Mouse (Mus musculus): Measurements from ENCODE around the gene Six2. TPM values are rescaled to one million over a fixed set of nuclear protein-coding genes. Genes with fewer than 3 reads are reported as not detected.
A peak's percentile ranks its signal among the peaks of the same experiment; 100 is the strongest.

The Six2 gene
- polyA plus RNA-seq, 1 experiment from 2014 or later: 24.5 TPM

DNA sequence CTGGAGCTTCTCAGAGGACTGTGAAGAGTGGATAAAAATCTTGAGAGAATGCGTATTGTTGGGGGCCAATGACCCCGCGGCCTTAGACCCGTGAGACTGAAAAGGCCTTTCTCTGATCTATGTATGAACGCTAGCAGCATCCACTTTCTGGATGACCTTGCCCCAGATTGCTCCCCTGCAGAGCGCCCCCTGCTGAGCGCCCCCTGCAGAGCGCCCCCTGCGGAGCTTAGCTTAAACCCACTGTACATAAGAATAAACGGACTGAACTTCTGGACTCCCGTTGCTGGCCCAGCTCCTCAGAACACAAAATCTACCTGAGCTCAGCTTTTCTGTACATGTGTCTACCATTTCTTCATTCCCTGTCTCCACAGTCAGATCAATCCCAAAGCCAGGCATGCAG lies 27.7 kb upstream of the Six2 start:
- H3K9me3 ChIP-seq (ENCODE audit: control insufficient read depth, low read length): no peaks in the 10 kb centered on the region
- no peak overlapping the region for H3K27ac ChIP-seq (ENCODE audit: low read depth, low read length)
- no peak overlapping the region for H3K9ac ChIP-seq (ENCODE audit: low read depth, low read length)
- no peak overlapping the region for H3K4me2 ChIP-seq (replicated peaks; ENCODE audit: low read depth, low read length)
- ATAC-seq (ENCODE audit: low FRiP score, low TSS enrichment): no peak
- 73% methylated on average over 11 of the region's 11 CpGs for WGBS
- no peaks in the 10 kb centered on the region for H3K27me3 ChIP-seq (ENCODE audit: control insufficient read depth, insufficient read depth, low read length)
- no peaks in the 10 kb centered on the region for H3K4me1 ChIP-seq (ENCODE audit: control insufficient read depth, insufficient read depth, low read length)
- no peaks in the 10 kb centered on the region for H3K36me3 ChIP-seq (ENCODE audit: control insufficient read depth, insufficient read depth, low read length)
- no peak overlapping the region for H3K4me3 ChIP-seq (ENCODE audit: low read length)

DNA sequence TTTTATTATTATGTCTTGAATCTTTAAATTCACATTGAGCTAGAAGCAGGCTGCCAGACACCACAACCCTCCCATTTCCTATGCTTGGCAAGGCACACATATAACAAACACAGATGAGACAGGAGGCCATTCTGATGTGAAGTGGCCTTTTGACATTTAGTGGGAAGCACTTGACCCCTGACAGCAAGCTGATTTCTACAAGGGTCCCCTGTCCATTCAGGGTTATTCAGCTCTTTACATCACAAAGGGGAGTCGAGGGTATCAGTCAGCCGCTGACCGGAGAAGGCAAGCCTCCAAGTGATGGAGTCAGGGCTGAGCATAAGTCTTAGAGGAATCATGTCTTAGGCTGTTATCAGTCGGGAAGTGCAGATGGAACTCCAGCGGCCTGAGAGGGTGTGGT lies 26.3 kb upstream of the Six2 start:
- 0 out of 2 replicates have a peak, but pooled peaks have one; percentile 15 for ATAC-seq (ENCODE audit: low FRiP score, low TSS enrichment)
- no peaks in the 10 kb centered on the region for H3K4me1 ChIP-seq (ENCODE audit: control insufficient read depth, insufficient read depth, low read length)
- no peak overlapping the region for H3K4me3 ChIP-seq (ENCODE audit: low read length)
- WGBS: 60% methylated on average over 5 of the region's 5 CpGs
- no peak overlapping the region for H3K27ac ChIP-seq (ENCODE audit: low read depth, low read length)
- no peaks in the 10 kb centered on the region for H3K36me3 ChIP-seq (ENCODE audit: control insufficient read depth, insufficient read depth, low read length)
- H3K9ac ChIP-seq (ENCODE audit: low read depth, low read length): no peak overlapping the region
- H3K27me3 ChIP-seq (ENCODE audit: control insufficient read depth, insufficient read depth, low read length): no peaks in the 10 kb centered on the region
- no peaks in the 10 kb centered on the region for H3K9me3 ChIP-seq (ENCODE audit: control insufficient read depth, low read length)
- no peak overlapping the region for H3K4me2 ChIP-seq (replicated peaks; ENCODE audit: low read depth, low read length)

DNA sequence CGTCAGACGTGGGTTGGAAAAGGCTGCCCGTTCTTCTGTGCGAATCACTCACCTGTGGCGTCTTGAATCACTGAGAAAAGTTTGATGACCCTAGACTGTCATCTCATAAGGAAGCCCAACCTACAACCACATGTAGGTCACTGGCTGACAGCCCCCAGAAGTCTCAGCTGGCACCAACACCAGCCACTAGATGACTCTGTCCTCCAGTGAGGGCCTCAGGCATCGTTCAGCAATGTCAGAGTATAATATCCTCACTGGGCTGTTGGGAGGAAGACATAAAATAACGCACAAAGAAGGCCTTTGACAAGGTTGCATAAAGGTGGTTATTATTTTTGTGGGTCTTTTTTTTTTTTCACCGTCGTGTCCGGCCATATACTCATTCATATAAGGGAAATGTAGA lies 24.8 kb upstream of the Six2 start:
- Histone ChIP-seq H3K9me3 (ENCODE audit: control insufficient read depth, low read length) (no peaks in the 10 kb centered on the region), H3K4me3 (ENCODE audit: low read length) (no peak overlapping the region), H3K4me2 (replicated peaks; ENCODE audit: low read depth, low read length) (no peak overlapping the region), H3K27ac (ENCODE audit: low read depth, low read length) (no peak overlapping the region), H3K27me3 (ENCODE audit: control insufficient read depth, insufficient read depth, low read length) (no peaks in the 10 kb centered on the region), H3K9ac (ENCODE audit: low read depth, low read length) (no peak overlapping the region), H3K4me1 (ENCODE audit: control insufficient read depth, insufficient read depth, low read length) (no peaks in the 10 kb centered on the region), H3K36me3 (ENCODE audit: control insufficient read depth, insufficient read depth, low read length) (no peaks in the 10 kb centered on the region)
- ATAC-seq (ENCODE audit: low FRiP score, low TSS enrichment): no peak
- WGBS: 72% methylated on average over 10 of the region's 10 CpGs

DNA sequence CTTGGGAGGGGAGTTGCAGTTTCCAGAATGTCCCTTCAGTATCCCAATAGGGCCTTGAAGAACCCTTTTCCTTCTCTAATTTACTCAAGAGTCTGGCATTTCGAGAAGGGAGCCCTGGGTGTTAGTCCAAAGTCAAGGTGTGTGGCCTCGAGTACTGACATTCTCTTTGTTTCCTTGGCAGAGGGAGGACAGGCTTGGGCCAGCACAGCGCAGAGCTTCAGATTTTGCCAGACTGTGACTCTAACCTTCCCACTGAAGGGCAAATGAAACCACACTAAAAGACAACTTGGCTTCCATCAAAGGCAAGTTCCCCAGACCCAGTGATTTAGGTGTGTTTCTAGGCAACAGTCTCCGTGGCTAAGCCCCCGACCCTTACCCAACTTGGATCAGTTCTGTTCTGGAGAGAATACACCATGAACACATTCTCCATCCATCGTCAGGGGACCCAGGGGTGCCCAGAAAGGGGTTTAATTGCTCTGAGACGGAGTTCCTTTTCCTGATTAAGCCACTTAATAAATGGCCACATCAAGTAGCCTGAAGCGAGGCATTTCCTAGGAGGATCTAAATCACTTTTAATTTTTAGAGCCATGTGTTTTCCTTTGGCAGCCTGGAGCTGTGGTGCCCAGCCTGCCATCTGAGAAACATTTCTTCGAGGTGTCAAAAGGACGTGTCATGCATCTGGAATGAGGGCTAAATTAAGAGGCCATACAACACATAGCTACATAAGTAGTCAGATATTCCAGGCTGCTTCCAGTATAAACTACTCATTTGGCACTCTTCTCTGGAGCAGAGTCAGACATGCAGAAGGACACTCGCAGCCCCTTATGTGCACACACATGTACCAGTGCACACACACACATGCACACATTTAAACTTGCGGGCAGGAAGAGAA lies 16.5 kb upstream of the Six2 start:
- no peak for ATAC-seq (ENCODE audit: low FRiP score, low TSS enrichment)

DNA sequence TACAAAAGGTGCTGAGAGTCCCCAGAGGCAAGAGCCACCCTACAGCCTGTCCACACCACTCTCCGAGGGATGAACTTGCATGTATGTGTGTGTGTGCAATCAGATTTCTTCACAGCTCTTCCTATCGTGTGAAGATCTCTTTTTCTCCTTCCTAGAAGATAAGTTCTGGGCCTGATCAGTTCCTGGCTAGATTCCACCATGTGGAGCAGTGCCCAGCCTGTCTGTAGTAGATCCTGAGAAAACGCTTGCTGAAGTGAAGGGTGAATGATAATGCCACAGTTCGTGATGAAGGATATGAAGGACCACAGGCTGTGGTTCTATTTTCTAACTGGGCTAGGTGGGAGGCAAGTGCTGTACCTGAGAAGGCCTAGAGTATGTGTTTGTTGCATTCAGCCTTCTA lies 12.0 kb upstream of the Six2 start:
- no peaks in the 10 kb centered on the region for H3K9me3 ChIP-seq (ENCODE audit: control insufficient read depth, low read length)
- WGBS: 86% methylated on average over 4 of the region's 4 CpGs
- ATAC-seq (ENCODE audit: low FRiP score, low TSS enrichment): no peak
- H3K27ac ChIP-seq (ENCODE audit: low read depth, low read length): no peak overlapping the region
- no peaks in the 10 kb centered on the region for H3K4me1 ChIP-seq (ENCODE audit: control insufficient read depth, insufficient read depth, low read length)
- no peaks in the 10 kb centered on the region for H3K27me3 ChIP-seq (ENCODE audit: control insufficient read depth, insufficient read depth, low read length)
- H3K9ac ChIP-seq (ENCODE audit: low read depth, low read length): no peak overlapping the region
- H3K36me3 ChIP-seq (ENCODE audit: control insufficient read depth, insufficient read depth, low read length): no peaks in the 10 kb centered on the region
- H3K4me3 ChIP-seq (ENCODE audit: low read length): no peak overlapping the region
- no peak overlapping the region for H3K4me2 ChIP-seq (replicated peaks; ENCODE audit: low read depth, low read length)

More for the DNA sequence above, 16.5 kb upstream of the Six2 start:
- H3K27ac ChIP-seq (ENCODE audit: low read depth, low read length): no peak overlapping the region
- H3K9ac ChIP-seq (ENCODE audit: low read depth, low read length): no peak overlapping the region
- H3K4me1 ChIP-seq (ENCODE audit: control insufficient read depth, insufficient read depth, low read length): no peaks in the 10 kb centered on the region
- H3K4me2 ChIP-seq (replicated peaks; ENCODE audit: low read depth, low read length): no peak overlapping the region
- 64% methylated on average over 12 of the region's 12 CpGs for WGBS
- no peaks in the 10 kb centered on the region for H3K27me3 ChIP-seq (ENCODE audit: control insufficient read depth, insufficient read depth, low read length)
- H3K36me3 ChIP-seq (ENCODE audit: control insufficient read depth, insufficient read depth, low read length): no peaks in the 10 kb centered on the region
- no peaks in the 10 kb centered on the region for H3K9me3 ChIP-seq (ENCODE audit: control insufficient read depth, low read length)
- H3K4me3 ChIP-seq (ENCODE audit: low read length): no peak overlapping the region

DNA sequence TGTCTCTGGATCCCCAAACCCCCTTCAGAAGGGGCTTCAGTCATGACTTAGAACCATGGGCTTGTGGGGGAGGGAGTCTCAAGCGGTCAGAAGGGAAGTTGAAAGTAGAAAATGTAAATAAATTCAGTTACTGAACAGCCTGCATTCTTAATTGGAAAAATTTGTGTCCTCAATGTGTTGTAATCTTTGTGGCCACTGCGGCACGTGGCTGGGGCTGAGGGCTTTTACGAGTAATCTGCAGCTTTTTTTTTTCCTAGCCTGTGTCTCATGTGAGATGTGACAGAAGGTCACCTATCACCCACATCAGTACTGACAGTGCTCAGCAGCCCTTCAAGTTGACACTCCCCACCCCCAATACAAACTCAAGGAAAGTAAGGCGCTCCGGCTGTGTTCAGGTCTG lies 10.6 kb upstream of the Six2 start:
- no peaks in the 10 kb centered on the region for H3K4me1 ChIP-seq (ENCODE audit: control insufficient read depth, insufficient read depth, low read length)
- H3K9ac ChIP-seq (ENCODE audit: low read depth, low read length): no peak overlapping the region
- H3K4me2 ChIP-seq (replicated peaks; ENCODE audit: low read depth, low read length): no peak overlapping the region
- H3K9me3 ChIP-seq (ENCODE audit: control insufficient read depth, low read length): peaks cover 4% of the 10 kb centered on the region
- H3K4me3 ChIP-seq (ENCODE audit: low read length): no peak overlapping the region
- WGBS: 78% methylated on average over 6 of the region's 6 CpGs
- H3K27ac ChIP-seq (ENCODE audit: low read depth, low read length): no peak overlapping the region
- no peaks in the 10 kb centered on the region for H3K36me3 ChIP-seq (ENCODE audit: control insufficient read depth, insufficient read depth, low read length)
- peaks cover 7% of the 10 kb centered on the region; the same call in 1 of the 2 replicates for H3K27me3 ChIP-seq (ENCODE audit: control insufficient read depth, insufficient read depth, low read length)
- no peak for ATAC-seq (ENCODE audit: low FRiP score, low TSS enrichment)

DNA sequence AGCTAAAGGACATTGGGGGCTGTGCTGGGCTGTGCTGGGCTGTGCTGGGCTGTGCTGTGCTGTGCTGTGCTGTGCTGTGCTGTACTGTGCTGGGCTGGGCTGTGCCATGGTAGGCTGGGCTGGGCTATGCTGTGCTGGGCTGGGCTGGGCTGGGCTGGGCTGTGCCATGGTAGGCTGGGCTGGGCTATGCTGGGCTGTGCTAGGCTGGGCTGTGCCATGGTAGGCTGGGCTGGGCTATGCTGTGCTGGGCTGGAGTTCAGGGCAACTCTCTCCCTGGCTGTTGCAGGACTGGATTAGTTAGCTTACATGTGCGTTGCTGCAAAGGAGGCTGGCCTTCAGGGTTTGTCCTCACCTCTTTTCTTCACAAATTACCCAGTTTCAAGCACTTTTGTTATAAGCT lies 9.9 kb upstream of the Six2 start:
- WGBS: 82% methylated on average over 1 of the region's 1 CpGs
- Histone ChIP-seq H3K36me3 (ENCODE audit: control insufficient read depth, insufficient read depth, low read length) (no peaks in the 10 kb centered on the region), H3K27ac (ENCODE audit: low read depth, low read length) (no peak overlapping the region), H3K4me2 (replicated peaks; ENCODE audit: low read depth, low read length) (no peak overlapping the region), H3K27me3 (ENCODE audit: control insufficient read depth, insufficient read depth, low read length) (peaks cover 12% of the 10 kb centered on the region; the same call in 1 of the 2 replicates), H3K9ac (ENCODE audit: low read depth, low read length) (no peak overlapping the region), H3K9me3 (ENCODE audit: control insufficient read depth, low read length) (peaks cover 4% of the 10 kb centered on the region), H3K4me1 (ENCODE audit: control insufficient read depth, insufficient read depth, low read length) (no peaks in the 10 kb centered on the region), H3K4me3 (ENCODE audit: low read length) (no peak overlapping the region)
- peak; percentile 33 for ATAC-seq (ENCODE audit: low FRiP score, low TSS enrichment)

DNA sequence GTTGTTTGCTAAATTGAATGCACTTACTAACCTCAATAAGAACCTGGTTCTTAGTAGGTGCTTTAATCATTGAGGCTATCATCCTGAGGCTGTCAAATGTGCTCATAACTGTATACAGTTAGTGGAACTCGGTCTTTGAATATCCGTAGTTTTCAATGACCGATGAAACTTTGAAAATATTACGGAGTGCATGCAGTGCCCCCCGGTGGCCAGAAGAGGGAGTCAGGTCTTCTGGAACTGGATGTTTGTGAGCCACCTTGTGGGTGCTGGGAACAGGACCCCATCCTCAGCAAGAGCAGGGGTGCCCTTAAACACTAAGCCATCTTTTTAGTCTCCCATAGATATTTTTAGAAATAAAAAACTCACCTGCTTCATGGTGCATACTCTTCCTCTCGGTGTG lies 6.4 kb upstream of the Six2 start:
- Histone ChIP-seq H3K4me1 (ENCODE audit: control insufficient read depth, insufficient read depth, low read length) (no peaks in the 10 kb centered on the region), H3K4me3 (ENCODE audit: low read length) (peak overlapping the region; percentile 41; the same call in 1 of the 2 replicates), H3K9ac (ENCODE audit: low read depth, low read length) (no peak overlapping the region), H3K27ac (ENCODE audit: low read depth, low read length) (no peak overlapping the region), H3K9me3 (ENCODE audit: control insufficient read depth, low read length) (peaks cover 4% of the 10 kb centered on the region), H3K4me2 (replicated peaks; ENCODE audit: low read depth, low read length) (no peak overlapping the region; the same call in 1 of the 2 replicates), H3K36me3 (ENCODE audit: control insufficient read depth, insufficient read depth, low read length) (no peaks in the 10 kb centered on the region), H3K27me3 (ENCODE audit: control insufficient read depth, insufficient read depth, low read length) (peaks cover 46% of the 10 kb centered on the region)
- no peak for ATAC-seq (ENCODE audit: low FRiP score, low TSS enrichment)
- 78% methylated on average over 6 of the region's 6 CpGs for WGBS

DNA sequence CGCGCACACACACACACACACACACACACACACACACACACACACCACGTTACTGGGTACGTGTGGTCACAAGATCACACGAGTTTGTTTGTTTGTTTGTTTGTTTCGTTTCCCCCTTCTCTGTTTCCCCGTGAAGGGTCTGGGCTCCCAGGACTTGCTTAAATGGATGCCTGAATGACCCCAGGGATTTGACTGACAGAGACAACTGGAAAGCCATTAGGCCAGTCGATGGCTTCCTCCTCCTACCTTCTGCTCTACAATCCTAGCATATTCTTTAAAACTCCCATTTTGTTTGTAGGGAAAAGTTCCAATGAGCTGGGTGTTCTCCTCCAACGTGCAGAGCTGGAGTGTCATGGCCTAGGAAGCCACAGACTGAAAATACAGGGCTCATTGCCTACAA lies 5.0 kb upstream of the Six2 start:
- Histone ChIP-seq H3K4me2 (replicated peaks; ENCODE audit: low read depth, low read length) (peak overlapping the region; percentile 21; the same call in 1 of the 2 replicates), H3K4me3 (ENCODE audit: low read length) (peak overlapping the region; percentile 41), H3K4me1 (ENCODE audit: control insufficient read depth, insufficient read depth, low read length) (peaks cover 7% of the 10 kb centered on the region; the same call in 1 of the 2 replicates), H3K27ac (ENCODE audit: low read depth, low read length) (peak overlapping the region; percentile 76), H3K9me3 (ENCODE audit: control insufficient read depth, low read length) (peaks cover 4% of the 10 kb centered on the region), H3K9ac (ENCODE audit: low read depth, low read length) (peak overlapping the region; percentile 65; the same call in 1 of the 2 replicates), H3K36me3 (ENCODE audit: control insufficient read depth, insufficient read depth, low read length) (no peaks in the 10 kb centered on the region), H3K27me3 (ENCODE audit: control insufficient read depth, insufficient read depth, low read length) (peaks cover 58% of the 10 kb centered on the region)
- no peak for ATAC-seq (ENCODE audit: low FRiP score, low TSS enrichment)
- 3% methylated on average over 9 of the region's 9 CpGs for WGBS

All from kidney, embryonic 14.5 days (tissue).